Mouse (Mus musculus) MEL (cell line): ENCODE results near the gene Cdh4. TPM values are rescaled to one million over a fixed set of nuclear protein-coding genes. Genes with fewer than 3 reads are reported as not detected.

Experiments used
- DNase-seq: peaks from one replicate; pipeline ENCODE4 v3.0.0; 2011; ENCODE audit warnings: low read depth, low spot score
- H3K27ac ChIP-seq: 2 replicates; pipeline ENCODE4 v1.5.1; 2012; ENCODE audit warnings: low read depth, mild to moderate bottlenecking, control low read depth, low read length, moderate library complexity; ENCODE audit not compliant: control insufficient read depth
- H3K27me3 ChIP-seq, 2 experiments: fragments of 150-350 bp in 1 of 2; sonication (generic) in 1 of 2; 2 replicates each; pipeline ENCODE4 v1.6.1; 2012; ENCODE audit warnings: low read length in 2 of 2, mild to moderate bottlenecking in 2 of 2, improper control_type of control experiment in 1 of 2, moderate library complexity in 1 of 2; ENCODE audit not compliant: insufficient read depth in 2 of 2, control insufficient read depth in 1 of 2
- H3K36me3 ChIP-seq, 2 experiments: 2 replicates each; pipeline ENCODE4 v1.6.1; 2012 to 2014; ENCODE audit warnings: low read length in 2 of 2, improper control_type of control experiment in 1 of 2, inconsistent platforms in 1 of 2, mild to moderate bottlenecking in 1 of 2; ENCODE audit not compliant: insufficient read depth in 2 of 2, control insufficient read depth in 1 of 2
- H3K4me1 ChIP-seq, 2 experiments: fragments of 150-350 bp in 1 of 2; sonication (generic) in 1 of 2; 2 replicates each; pipeline ENCODE4 v1.6.1; 2012; ENCODE audit warnings: low read length in 2 of 2, improper control_type of control experiment in 1 of 2, mild to moderate bottlenecking in 1 of 2; ENCODE audit not compliant: insufficient read depth in 2 of 2, control insufficient read depth in 1 of 2
- H3K4me3 ChIP-seq, 2 experiments: fragments of 150-350 bp in 1 of 2; sonication (generic) in 1 of 2; 2 replicates each; pipeline ENCODE4 v1.5.1; 2012; ENCODE audit warnings: low read depth in 2 of 2, low read length in 2 of 2, mild to moderate bottlenecking in 2 of 2, moderate library complexity in 2 of 2, control low read depth in 1 of 2, improper control_type of control experiment in 1 of 2; ENCODE audit not compliant: control insufficient read depth in 1 of 2, insufficient read depth in 1 of 2
- H3K79me2 ChIP-seq: 2 replicates; pipeline ENCODE4 v1.6.1; 2012; ENCODE audit warnings: mild to moderate bottlenecking, low read length, moderate library complexity; ENCODE audit not compliant: control insufficient read depth, poor library complexity, insufficient read depth
- H3K9ac ChIP-seq: 2 replicates; pipeline ENCODE4 v1.6.1; 2012; ENCODE audit warnings: low read depth, mild to moderate bottlenecking, control low read depth, low read length, moderate library complexity; ENCODE audit not compliant: control insufficient read depth, poor library complexity, severe bottlenecking
- H3K9me3 ChIP-seq: fragments of 150-350 bp; sonication (generic); replicated peaks from 2 replicates; pipeline ENCODE4 v1.6.1; 2012; ENCODE audit warnings: mild to moderate bottlenecking, low read length, improper control_type of control experiment, moderate library complexity; ENCODE audit not compliant: insufficient read depth
- CHD1 ChIP-seq: IDR thresholded peaks from 2 replicates; pipeline ENCODE4 v1.6.1; 2012; ENCODE audit warnings: low read depth, mild to moderate bottlenecking, inconsistent platforms, low read length, improper control_type of control experiment
- CHD2 ChIP-seq: IDR thresholded peaks from 2 replicates; pipeline ENCODE4 v1.6.1; 2011; ENCODE audit warnings: low read length, improper control_type of control experiment
- E2F4 ChIP-seq: IDR thresholded peaks from 2 replicates; pipeline ENCODE4 v1.6.1; 2011; ENCODE audit warnings: low read depth, low read length, improper control_type of control experiment, borderline replicate concordance
- ELF1 ChIP-seq: IDR thresholded peaks from 2 replicates; pipeline ENCODE4 v1.6.1; 2014; ENCODE audit warnings: low read depth, mild to moderate bottlenecking, inconsistent platforms, low read length, improper control_type of control experiment, moderate library complexity
- EP300 ChIP-seq, 2 experiments: IDR thresholded peaks; 2 replicates each; pipeline ENCODE4 v1.6.1; 2011; ENCODE audit warnings: improper control_type of control experiment in 2 of 2, low read length in 2 of 2, low read depth in 1 of 2, mild to moderate bottlenecking in 1 of 2
- GABPA ChIP-seq: IDR thresholded peaks from 2 replicates; pipeline ENCODE4 v1.6.1; 2012; ENCODE audit warnings: low read depth, mild to moderate bottlenecking, inconsistent platforms, low read length, improper control_type of control experiment, moderate library complexity
- JUND ChIP-seq: IDR thresholded peaks from 2 replicates; pipeline ENCODE4 v1.6.1; 2011; ENCODE audit warnings: low read depth, mild to moderate bottlenecking, improper control_type of control experiment, low read length
- KAT2A ChIP-seq: conservative IDR thresholded peaks from 2 replicates; pipeline ENCODE4 v1.6.1; 2012; ENCODE audit warnings: low read depth, low read length, improper control_type of control experiment, inconsistent platforms
- MAFK ChIP-seq: IDR thresholded peaks from 2 replicates; pipeline ENCODE4 v1.6.1; 2011; ENCODE audit warnings: low read depth, mild to moderate bottlenecking, low read length, improper control_type of control experiment, borderline replicate concordance
- MAX ChIP-seq: IDR thresholded peaks from 2 replicates; pipeline ENCODE4 v1.6.1; 2011; ENCODE audit warnings: low read length, improper control_type of control experiment
- MAZ ChIP-seq: IDR thresholded peaks from 2 replicates; pipeline ENCODE4 v1.6.1; 2012; ENCODE audit warnings: low read depth, mild to moderate bottlenecking, inconsistent platforms, low read length, improper control_type of control experiment
- MXI1 ChIP-seq: IDR thresholded peaks from 2 replicates; pipeline ENCODE4 v1.6.1; 2011; ENCODE audit warnings: mild to moderate bottlenecking, low read depth, low read length, improper control_type of control experiment
- MYB ChIP-seq: IDR thresholded peaks from 2 replicates; pipeline ENCODE4 v1.6.1; 2011; ENCODE audit warnings: mild to moderate bottlenecking, low read depth, low read length, improper control_type of control experiment
- MYC ChIP-seq: IDR thresholded peaks from 2 replicates; pipeline ENCODE4 v1.6.1; 2011; ENCODE audit warnings: low read depth, mild to moderate bottlenecking, low read length, improper control_type of control experiment, moderate library complexity
- NRF1 ChIP-seq: IDR thresholded peaks from 2 replicates; pipeline ENCODE4 v1.6.1; 2014; ENCODE audit warnings: low read depth, mild to moderate bottlenecking, inconsistent platforms, low read length, improper control_type of control experiment, moderate library complexity; ENCODE audit not compliant: poor library complexity, insufficient read depth, severe bottlenecking
- POLR2A ChIP-seq, 2 experiments: IDR thresholded peaks; 2 replicates each; pipeline ENCODE4 v1.6.1; 2011 to 2012; ENCODE audit warnings: low read length in 2 of 2, mild to moderate bottlenecking in 2 of 2, control low read depth in 1 of 2, improper control_type of control experiment in 1 of 2, low read depth in 1 of 2, moderate library complexity in 1 of 2; ENCODE audit not compliant: control insufficient read depth in 1 of 2, insufficient read depth in 1 of 2, poor library complexity in 1 of 2
- POLR2AphosphoS2 ChIP-seq: IDR thresholded peaks from 2 replicates; pipeline ENCODE4 v1.6.1; 2011; ENCODE audit warnings: low read length, improper control_type of control experiment
- POLR2AphosphoS5 ChIP-seq: IDR thresholded peaks from 2 replicates; pipeline ENCODE4 v1.6.1; 2012; ENCODE audit warnings: low read depth, borderline replicate concordance, mild to moderate bottlenecking, inconsistent platforms, low read length, moderate library complexity, mixed read lengths
- RCOR1 ChIP-seq: IDR thresholded peaks from 2 replicates; pipeline ENCODE4 v1.6.1; 2012; ENCODE audit warnings: low read depth, mild to moderate bottlenecking, inconsistent platforms, low read length, improper control_type of control experiment
- TCF12 ChIP-seq: IDR thresholded peaks from 2 replicates; pipeline ENCODE4 v1.6.1; 2014; ENCODE audit warnings: low read depth, mild to moderate bottlenecking, inconsistent platforms, low read length, improper control_type of control experiment, moderate library complexity
- USF2 ChIP-seq, 2 experiments: IDR thresholded peaks; 2 replicates each; pipeline ENCODE4 v1.6.1; 2011 to 2012; ENCODE audit warnings: improper control_type of control experiment in 2 of 2, low read length in 2 of 2, borderline replicate concordance in 1 of 2, inconsistent platforms in 1 of 2, low read depth in 1 of 2, mild to moderate bottlenecking in 1 of 2; ENCODE audit not compliant: insufficient read depth in 1 of 2
- ZC3H11A ChIP-seq: IDR thresholded peaks from 2 replicates; pipeline ENCODE4 v1.6.1; 2012; ENCODE audit warnings: low read depth, mild to moderate bottlenecking, inconsistent platforms, low read length, improper control_type of control experiment
- ZKSCAN1 ChIP-seq: IDR thresholded peaks from 2 replicates; pipeline ENCODE4 v1.6.1; 2012; ENCODE audit warnings: low read depth, mild to moderate bottlenecking, inconsistent platforms, low read length, improper control_type of control experiment, moderate library complexity
- polyA plus RNA-seq, 2 experiments: library from polyadenylated mRNA; stranded (reverse) in 1 of 2; unstranded in 1 of 2; fragments of >175 nt in 1 of 2; fragments of >200 nt in 1 of 2; gene quantifications; 2 replicates each; pipeline versions ENCODE4 v1.2.1 to v1.2.4; 2012; ENCODE audit warnings: low replicate concordance in 2 of 2, low read depth in 1 of 2; ENCODE audit not compliant: insufficient read length in 2 of 2, insufficient read depth in 1 of 2, missing spikeins in 1 of 2
- total RNA-seq: library from RNA; depleted of rRNA; stranded (reverse); fragments of 300-350 nt; gene quantifications from 2 replicates; pipeline ENCODE4 v1.2.3, GENCODE M21; 2012

Cdh4 gene
- total and polyA plus RNA-seq, 3 experiments: not detected

- Histone ChIP-seq H3K79me2 (no peaks in the 10 kb centered on the region), H3K9me3 (no peaks in the 10 kb centered on the region), H3K4me1 (no peaks in the 10 kb centered on the region), H3K27ac (no peak overlapping the region), H3K36me3 (no peaks in the 10 kb centered on the region), H3K9ac (no peak overlapping the region), H3K27me3 (no peaks in the 10 kb centered on the region), H3K4me3 (no peak overlapping the region)
- TF ChIP-seq ZC3H11A (no peak), CHD2 (no peak)
- no peak for DNase-seq
Observed at GRCm38 (mm10) chr2:179578842-179579241, 136.6 kb downstream of the Cdh4 start.

GRCm38 (mm10) chr2:179580415-179580814, 138.2 kb downstream of the Cdh4 start:
- Histone ChIP-seq H3K4me1 (no peaks in the 10 kb centered on the region), H3K27ac (no peak overlapping the region), H3K36me3 (no peaks in the 10 kb centered on the region), H3K9me3 (no peaks in the 10 kb centered on the region), H3K79me2 (no peaks in the 10 kb centered on the region), H3K27me3 (no peaks in the 10 kb centered on the region), H3K9ac (no peak overlapping the region), H3K4me3 (no peak overlapping the region)
- no peak for TF ChIP-seq CHD2
- TF ChIP-seq MAX: no peak
- TF ChIP-seq MXI1: no peak
- TF ChIP-seq MYC: no peak
- TF ChIP-seq RCOR1: no peak
- TF ChIP-seq ELF1: no peak
- no peak for TF ChIP-seq POLR2A (IDR thresholded peaks at IDR 0.05; ENCODE audit: control insufficient read depth in 1 of 2, insufficient read depth in 1 of 2, low read depth in 1 of 2, low read length in 2 of 2, poor library complexity in 1 of 2)
- TF ChIP-seq MYB: no peak
- no peak for TF ChIP-seq USF2 (IDR thresholded peaks at IDR 0.05; ENCODE audit: borderline replicate concordance in 1 of 2, insufficient read depth in 1 of 2, low read depth in 1 of 2, low read length in 2 of 2)
- no peak for TF ChIP-seq NRF1
- no peak for DNase-seq

- H3K27ac ChIP-seq: no peak overlapping the region
- H3K9me3 ChIP-seq: no peaks in the 10 kb centered on the region
- H3K79me2 ChIP-seq: no peaks in the 10 kb centered on the region
Observed at GRCm38 (mm10) chr2:179581058-179581457, 138.8 kb downstream of the Cdh4 start.

More at GRCm38 (mm10) chr2:179581058-179581457, 138.8 kb downstream of the Cdh4 start:
- Histone ChIP-seq H3K9ac (no peak overlapping the region), H3K36me3 (no peaks in the 10 kb centered on the region), H3K4me3 (no peak overlapping the region), H3K27me3 (no peaks in the 10 kb centered on the region), H3K4me1 (no peaks in the 10 kb centered on the region)
- no peak for DNase-seq
- TF ChIP-seq KAT2A (no peak), EP300 (IDR thresholded peaks at IDR 0.05; ENCODE audit: low read depth in 1 of 2, low read length in 2 of 2) (no peak), MYC (no peak), CHD1 (no peak), E2F4 (no peak), MAFK (no peak), MAZ (no peak), POLR2AphosphoS2 (no peak), GABPA (no peak), JUND (no peak), ZKSCAN1 (no peak), TCF12 (no peak), POLR2AphosphoS5 (no peak), RCOR1 (no peak), CHD2 (no peak)
